Mouse (Mus musculus): ENCODE results near the gene Clec4b1. TPM values are rescaled to one million over a fixed set of nuclear protein-coding genes. Genes with fewer than 3 reads are reported as not detected.
"Not testable (repeated sequence)": the region's sequence is repeated elsewhere in the genome, so short reads cannot be mapped to it uniquely, and the experiment has no call there.

The Clec4b1 gene
- polyA plus RNA-seq (2016; fragmentation: Nextera tagmentation; extraction: Ambion mirVana), result not detected in 2 replicates

DNA sequence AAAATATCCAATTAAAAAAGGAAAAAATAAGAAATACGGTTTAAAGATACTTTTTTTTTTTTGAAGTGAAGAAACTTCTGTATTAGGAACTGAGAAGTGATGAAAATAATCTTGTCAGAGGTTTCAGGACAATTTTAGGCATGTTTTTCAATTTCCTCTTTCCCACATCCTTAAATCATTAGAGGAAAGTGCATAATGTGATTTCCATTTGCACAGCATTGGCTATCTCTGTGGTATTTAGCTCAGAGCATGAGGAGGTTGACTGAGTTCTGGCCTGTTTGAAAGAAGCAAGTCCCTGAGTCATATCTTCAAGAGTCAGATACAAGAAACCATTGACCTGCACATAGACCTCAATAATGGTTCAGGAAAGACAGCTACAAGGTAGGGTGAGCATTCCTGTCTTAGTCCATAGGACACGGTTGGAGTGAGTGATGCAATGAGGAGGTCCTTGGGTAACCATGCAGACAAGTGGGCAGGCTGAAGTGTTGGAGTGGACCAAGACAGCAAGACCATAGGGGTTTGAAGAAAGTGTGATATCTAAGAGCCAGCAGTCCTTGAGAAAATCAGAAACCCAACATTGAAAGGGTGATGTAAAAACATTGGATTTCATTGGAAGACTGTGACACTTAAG is at the start of gene Clec4b1:
TSS of gene Clec4b1 (plus strand) at position 221 of the 631 bp plus-strand sequence.
- Histone ChIP-seq H3K4me3 (replicated peaks) (no peak within 1 kb of the TSS), H3K36me3 (no peaks in the 10 kb centered on the region), H3K4me1 (replicated peaks) (no peaks in the 10 kb centered on the region), H3K27me3 (no peaks in the 10 kb centered on the region), H3K9me3 (peaks cover 16% of the 10 kb centered on the region; the same call in 1 of the 2 replicates), H3K27ac (no peak within 1 kb of the TSS), H3K9ac (replicated peaks) (no peak within 1 kb of the TSS), H3K4me2 (no peak within 1 kb of the TSS)
- no peak for ATAC-seq (ENCODE audit: insufficient number of reproducible peaks, insufficient read depth, low FRiP score, low TSS enrichment, low read depth)
- WGBS, result 78% methylated on average over 2 of the region's 2 CpGs

DNA sequence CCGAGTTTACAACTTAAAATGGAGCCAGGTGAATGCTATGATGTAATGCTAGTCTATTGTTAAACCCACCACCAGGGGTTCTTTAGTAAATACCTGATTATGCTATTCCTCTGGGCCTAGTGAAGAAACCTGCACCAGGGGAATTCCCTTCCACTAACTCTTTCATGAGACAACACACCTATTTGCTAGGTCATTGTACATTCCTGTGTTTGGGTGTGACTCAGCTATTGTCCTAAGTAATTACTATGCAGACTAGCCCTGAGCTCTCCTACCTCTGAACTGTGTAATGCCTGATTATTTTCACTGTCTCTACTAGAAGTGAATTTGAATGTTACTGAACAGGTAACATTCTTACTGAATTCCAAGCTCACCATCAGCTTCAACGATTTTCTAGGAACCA is 45.1 kb upstream of the Clec4b1 start:
- H3K27ac ChIP-seq; H3K27me3 ChIP-seq; H3K4me1 ChIP-seq (replicated peaks); H3K4me3 ChIP-seq (replicated peaks); ATAC-seq (ENCODE audit: insufficient number of reproducible peaks, insufficient read depth, low FRiP score, low TSS enrichment, low read depth); H3K9ac ChIP-seq (replicated peaks); H3K36me3 ChIP-seq; H3K4me2 ChIP-seq: not testable (repeated sequence)
- H3K9me3 ChIP-seq, result peaks cover 12% of the 10 kb centered on the region; the same call in 1 of the 2 replicates
- WGBS, result 70% methylated on average over 2 of the region's 2 CpGs

DNA sequence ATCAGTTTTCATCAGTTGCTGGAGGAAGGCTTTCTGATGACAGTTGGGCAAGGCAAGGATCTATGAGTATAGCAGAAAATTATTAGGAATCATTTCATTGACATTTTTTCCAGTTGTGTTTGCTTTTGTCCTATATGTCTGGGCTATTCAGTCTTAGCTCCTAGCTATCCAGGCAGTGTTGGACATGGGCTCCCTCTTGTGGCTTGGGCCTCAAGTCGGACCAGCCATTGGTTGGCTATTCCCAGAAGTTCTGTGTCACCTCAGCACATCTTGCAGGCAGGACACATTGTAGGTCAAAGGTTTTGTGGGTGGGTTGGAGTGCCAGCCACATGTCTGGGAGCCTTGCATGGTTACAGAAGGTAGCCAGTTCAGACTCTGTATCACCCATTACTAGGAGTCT is 44.2 kb upstream of the Clec4b1 start:
- ATAC-seq (ENCODE audit: insufficient number of reproducible peaks, insufficient read depth, low FRiP score, low TSS enrichment, low read depth), result no peak
- 57% methylated on average over 1 of the region's 1 CpGs for WGBS
- H3K4me2 ChIP-seq, result no peak overlapping the region
- H3K27ac ChIP-seq, result no peak overlapping the region
- H3K9ac ChIP-seq (replicated peaks), result no peak overlapping the region
- peaks cover 6% of the 10 kb centered on the region; the same call in 1 of the 2 replicates for H3K9me3 ChIP-seq
- H3K27me3 ChIP-seq, result no peaks in the 10 kb centered on the region
- H3K36me3 ChIP-seq, result no peaks in the 10 kb centered on the region
- H3K4me1 ChIP-seq (replicated peaks), result no peaks in the 10 kb centered on the region
- no peak overlapping the region for H3K4me3 ChIP-seq (replicated peaks)

GRCm38 (mm10) chr6:123095125-123095843 is 45.5 kb downstream of the Clec4b1 start:
- H3K4me3 ChIP-seq (replicated peaks), result no peak overlapping the region
- WGBS, result 89% methylated on average over 4 of the region's 4 CpGs
- no peak overlapping the region for H3K4me2 ChIP-seq
- H3K9ac ChIP-seq (replicated peaks), result no peak overlapping the region
- no peaks in the 10 kb centered on the region for H3K27me3 ChIP-seq
- no peaks in the 10 kb centered on the region for H3K4me1 ChIP-seq (replicated peaks)
- ATAC-seq (ENCODE audit: insufficient number of reproducible peaks, insufficient read depth, low FRiP score, low TSS enrichment, low read depth), result no peak
- H3K9me3 ChIP-seq, result peaks cover 3% of the 10 kb centered on the region; the same call in 1 of the 2 replicates
- H3K36me3 ChIP-seq, result no peaks in the 10 kb centered on the region
- H3K27ac ChIP-seq, result no peak overlapping the region

DNA sequence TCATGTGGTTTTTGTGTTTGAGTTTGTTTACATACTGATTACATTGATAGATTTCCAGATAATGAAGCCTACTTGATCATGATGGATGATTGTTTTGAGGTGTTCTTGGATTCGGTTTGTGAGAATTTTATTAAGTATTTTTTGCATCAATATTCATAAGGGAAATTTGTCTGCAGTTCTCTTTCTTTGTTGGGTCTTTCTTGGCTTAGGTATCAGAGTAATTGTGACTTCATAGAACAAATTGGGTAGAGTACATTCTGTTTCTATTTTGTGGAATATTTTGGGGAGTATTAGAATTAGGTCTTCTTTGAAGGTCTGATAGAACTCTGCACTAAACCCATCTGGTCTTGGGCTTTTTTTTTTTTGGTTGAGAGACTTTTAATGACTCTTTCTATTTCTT is 56.4 kb downstream of the Clec4b1 start, which contains the start of gene Clec4a2:
TSS of gene Clec4a2 (plus strand) at position 301 of the 400 bp plus-strand sequence.
- H3K4me2 ChIP-seq; H3K4me3 ChIP-seq (replicated peaks); H3K27me3 ChIP-seq; H3K9ac ChIP-seq (replicated peaks); ATAC-seq (ENCODE audit: insufficient number of reproducible peaks, insufficient read depth, low FRiP score, low TSS enrichment, low read depth); H3K4me1 ChIP-seq (replicated peaks); H3K27ac ChIP-seq; H3K36me3 ChIP-seq: not testable (repeated sequence)
- 64% methylated on average over 1 of the region's 1 CpGs for WGBS
- H3K9me3 ChIP-seq, result peaks cover 25% of the 10 kb centered on the region

Other genes starting within 250 kb of the Clec4b1 start
- gene Slc2a3, start 248.3 kb upstream of the Clec4b1 start, polyA plus RNA-seq (2016; fragmentation: Nextera tagmentation; extraction: Ambion mirVana), result 89.5 and 93.5 TPM in 2 replicates
- gene Foxj2, start 230.0 kb upstream of the Clec4b1 start, polyA plus RNA-seq (2016; fragmentation: Nextera tagmentation; extraction: Ambion mirVana), result 4.6 and 6.0 TPM in 2 replicates
- gene C3ar1, start 193.8 kb upstream of the Clec4b1 start, polyA plus RNA-seq (2016; fragmentation: Nextera tagmentation; extraction: Ambion mirVana), result 1.6 and 2.3 TPM in 2 replicates
- gene Necap1, start 175.5 kb upstream of the Clec4b1 start, polyA plus RNA-seq (2016; fragmentation: Nextera tagmentation; extraction: Ambion mirVana), result 61.8 and 64.8 TPM in 2 replicates
- gene Clec4a1, start 128.1 kb upstream of the Clec4b1 start, polyA plus RNA-seq (2016; fragmentation: Nextera tagmentation; extraction: Ambion mirVana), result 0.84 and 0.95 TPM in 2 replicates
- gene Clec4a3, start 97.4 kb upstream of the Clec4b1 start, polyA plus RNA-seq (2016; fragmentation: Nextera tagmentation; extraction: Ambion mirVana), result 0.48 and 0.97 TPM in 2 replicates
- not detected in 2 replicates for gene Clec4a4, start 59.6 kb upstream of the Clec4b1 start, polyA plus RNA-seq (2016; fragmentation: Nextera tagmentation; extraction: Ambion mirVana)
- 0.78 and 1.0 TPM in 2 replicates for gene Clec4a2, start 56.5 kb downstream of the Clec4b1 start, polyA plus RNA-seq (2016; fragmentation: Nextera tagmentation; extraction: Ambion mirVana)
- not detected in 2 replicates for gene Clec4b2, start 122.9 kb downstream of the Clec4b1 start, polyA plus RNA-seq (2016; fragmentation: Nextera tagmentation; extraction: Ambion mirVana)
- gene Clec4n, start 179.9 kb downstream of the Clec4b1 start, polyA plus RNA-seq (2016; fragmentation: Nextera tagmentation; extraction: Ambion mirVana), result 0.35 TPM in 2 replicates
- gene Clec4d, start 212.1 kb downstream of the Clec4b1 start, polyA plus RNA-seq (2016; fragmentation: Nextera tagmentation; extraction: Ambion mirVana), result not detected in 2 replicates
- gene Clec4e, start 239.9 kb downstream of the Clec4b1 start, polyA plus RNA-seq (2016; fragmentation: Nextera tagmentation; extraction: Ambion mirVana), result not detected in 2 replicates

All from limb, embryonic 12.5 days (tissue).